Mouse (Mus musculus) spleen, adult 18-20 months (tissue): ENCODE results near the gene Hoxd3.
A peak's percentile ranks its signal among the peaks of the same experiment; 100 is the strongest.

Source experiments
- DNase-seq, 2 experiments: peaks; one replicate each; pipeline ENCODE4 v3.0.0; 2022; ENCODE audit warnings: mixed read lengths in 2 of 2

Gene Hoxd3

DNA sequence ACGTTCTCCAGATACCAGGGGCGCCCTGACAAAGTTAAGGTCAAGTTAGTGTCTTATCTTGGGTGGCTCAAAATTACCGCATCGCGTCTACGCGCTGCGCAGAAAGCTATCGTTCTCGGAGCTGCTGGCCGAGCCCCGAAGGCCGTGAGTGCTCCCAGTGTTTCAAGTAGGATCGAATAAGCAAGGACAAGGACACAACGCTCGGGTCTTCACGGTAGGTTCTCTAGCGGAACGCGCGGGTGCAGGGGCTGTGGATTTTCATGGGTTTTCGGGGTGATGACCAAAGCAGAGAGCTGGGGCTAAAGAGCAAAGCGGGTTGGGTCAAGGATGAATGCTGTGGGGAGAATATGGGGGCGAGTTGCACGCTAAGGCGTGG lies 32.1 kb upstream of the Hoxd3 start:
- DNase-seq: no peak

DNA sequence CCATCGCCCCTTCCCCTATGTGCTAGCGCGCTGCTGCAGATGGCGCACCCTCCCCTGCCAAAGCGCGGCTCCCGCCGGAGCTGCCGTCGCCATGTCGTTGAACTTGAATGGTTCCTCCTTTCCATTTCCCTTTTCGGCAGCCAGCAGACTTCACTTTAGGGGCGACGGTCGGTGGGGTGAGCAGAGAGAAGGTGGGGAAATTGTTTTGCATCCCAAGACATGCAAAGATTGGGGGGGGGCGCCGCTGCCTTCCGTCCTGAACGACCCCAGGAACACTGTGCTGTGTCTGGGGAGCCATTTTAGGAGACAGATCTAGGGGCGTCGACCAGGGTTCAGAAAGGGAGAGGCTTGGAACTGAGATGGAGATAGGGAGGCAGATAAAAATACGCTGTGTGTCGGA lies 31.7 kb upstream of the Hoxd3 start:
- no peak for DNase-seq

DNA sequence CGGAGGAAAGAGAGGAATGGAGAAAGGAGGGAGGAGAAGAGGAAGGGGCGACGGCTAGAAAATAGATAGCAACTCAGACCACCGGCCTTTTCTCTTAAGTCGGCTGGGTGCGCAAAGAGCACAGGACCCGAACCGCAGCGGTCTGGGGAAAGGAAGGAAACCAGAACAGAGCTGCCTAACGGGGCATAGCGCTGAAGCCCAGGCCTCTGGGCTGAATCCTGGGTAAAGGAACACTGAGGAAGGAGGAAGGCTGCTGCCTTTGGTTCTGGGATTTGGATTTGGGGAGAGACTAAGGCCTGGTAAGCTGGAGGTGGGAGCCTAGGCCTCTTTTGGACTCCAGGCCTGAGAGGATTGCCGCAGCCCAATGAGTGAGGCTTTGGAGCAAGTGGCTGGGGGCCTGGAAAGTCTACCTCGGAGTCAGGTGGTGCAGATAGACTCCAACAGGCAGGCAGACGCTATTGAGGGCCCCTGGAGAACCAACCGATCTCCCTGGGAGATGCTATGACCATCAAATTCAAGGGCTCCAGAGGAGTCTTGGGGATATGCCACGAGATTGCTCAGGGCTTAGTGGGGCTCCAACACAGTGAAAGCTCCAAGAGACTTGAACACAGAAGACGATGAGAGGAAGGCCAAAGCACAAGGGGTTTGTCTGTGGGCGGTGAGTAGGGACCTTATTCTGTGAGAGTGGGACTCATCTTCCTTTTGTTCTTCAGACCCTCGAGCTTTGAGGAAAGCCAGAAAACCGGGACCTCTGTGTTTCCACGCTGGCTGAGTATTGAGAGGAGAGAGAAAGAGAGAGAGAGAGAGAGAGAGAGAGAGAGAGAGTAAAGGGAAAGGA lies 30.9 kb upstream of the Hoxd3 start:
- DNase-seq: no peak

- no peak for DNase-seq
Observed at GRCm38 (mm10) chr2:74681594-74682531, 29.9 kb upstream of the Hoxd3 start.

GRCm38 (mm10) chr2:74682796-74683195 lies 28.9 kb upstream of the Hoxd3 start:
- DNase-seq: no peak

- no peak for DNase-seq
Observed at GRCm38 (mm10) chr2:74683471-74683951, 28.2 kb upstream of the Hoxd3 start.

DNA sequence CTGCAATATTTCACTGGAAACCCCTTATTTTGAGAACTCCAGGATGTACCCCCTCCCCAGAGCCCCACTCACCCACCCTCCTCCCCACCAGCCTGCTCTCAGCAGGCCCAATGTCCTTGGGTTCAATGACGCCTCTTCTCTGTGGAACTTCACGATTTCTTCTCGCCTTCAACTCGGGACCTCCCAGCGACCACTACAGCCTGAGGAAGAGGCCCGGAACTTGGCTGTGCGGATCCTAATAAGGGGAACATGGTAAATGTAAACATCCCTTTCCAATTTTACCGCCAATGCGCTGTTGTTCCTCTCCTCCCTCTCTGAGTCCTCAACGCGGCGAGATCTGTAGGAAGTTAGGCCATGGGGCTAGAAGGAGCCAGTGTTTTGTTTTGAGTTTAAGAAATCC lies 27.6 kb upstream of the Hoxd3 start:
- no peak for DNase-seq

- DNase-seq: no peak
Observed at GRCm38 (mm10) chr2:74685059-74685603, 26.6 kb upstream of the Hoxd3 start.

- peak in 1 of 2 experiments; percentile 29 for DNase-seq
Observed at GRCm38 (mm10) chr2:74686301-74686987, 25.3 kb upstream of the Hoxd3 start.

- no peak for DNase-seq
Observed at GRCm38 (mm10) chr2:74686988-74687697, 24.6 kb upstream of the Hoxd3 start.

GRCm38 (mm10) chr2:74687698-74688555 lies 23.8 kb upstream of the Hoxd3 start:
- DNase-seq: no peak

- DNase-seq: no peak
Observed at GRCm38 (mm10) chr2:74688795-74689573, 22.7 kb upstream of the Hoxd3 start.

DNA sequence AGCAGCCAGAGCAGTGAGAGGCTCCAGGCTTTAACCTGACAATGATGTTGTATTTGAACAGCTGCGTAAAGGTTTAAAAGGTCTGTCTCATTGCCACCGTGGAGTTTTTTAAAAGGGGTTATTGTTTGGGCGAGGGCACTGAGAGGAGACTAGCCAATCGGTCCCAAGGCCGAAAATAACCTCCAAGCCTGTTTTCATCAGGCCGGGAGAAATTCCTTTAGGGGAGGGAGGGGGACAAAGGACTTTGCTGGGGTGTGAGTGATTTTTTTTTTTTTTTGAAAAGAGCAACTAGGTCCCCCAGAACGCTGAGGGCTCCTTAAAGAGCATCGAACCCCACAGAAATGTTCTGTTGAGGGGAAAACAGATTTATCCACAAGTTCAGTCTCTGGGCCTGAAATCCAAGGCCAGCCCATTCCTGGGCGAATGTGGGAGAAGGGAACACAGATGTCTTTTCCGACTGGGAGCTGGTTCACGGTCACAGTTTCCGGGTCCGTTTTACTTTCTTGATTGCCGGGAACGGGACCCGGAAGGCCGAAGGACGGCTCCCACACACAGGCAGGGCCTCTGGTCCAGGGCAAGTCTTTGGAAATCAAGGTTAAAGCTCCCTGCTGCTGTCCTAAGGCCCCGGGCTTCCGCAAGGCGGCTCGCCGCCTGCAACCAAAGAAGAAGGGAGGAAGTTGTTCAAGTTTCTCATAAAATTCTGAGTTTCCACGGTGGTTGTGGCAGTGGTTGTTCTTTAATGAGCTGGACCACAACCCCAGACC lies 22.0 kb upstream of the Hoxd3 start:
- no peak for DNase-seq

DNA sequence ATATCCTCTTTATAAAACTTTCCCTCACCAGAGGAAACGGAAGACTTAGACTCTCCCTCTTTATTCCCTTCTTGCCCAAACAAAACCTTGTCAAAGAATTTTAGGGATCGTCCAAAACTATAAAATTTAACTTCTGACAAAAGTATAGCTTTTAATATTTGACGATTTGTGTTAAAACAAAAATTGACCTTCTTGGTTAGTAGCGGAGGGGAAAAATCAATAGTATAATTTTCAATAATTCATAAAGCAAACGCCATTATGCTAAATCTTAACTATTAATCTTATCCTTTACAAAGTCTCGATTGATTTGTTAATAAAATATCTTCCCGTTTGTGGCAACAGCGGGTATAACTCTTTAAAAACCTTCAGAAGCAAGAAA lies 21.4 kb upstream of the Hoxd3 start:
- DNase-seq: no peak

DNA sequence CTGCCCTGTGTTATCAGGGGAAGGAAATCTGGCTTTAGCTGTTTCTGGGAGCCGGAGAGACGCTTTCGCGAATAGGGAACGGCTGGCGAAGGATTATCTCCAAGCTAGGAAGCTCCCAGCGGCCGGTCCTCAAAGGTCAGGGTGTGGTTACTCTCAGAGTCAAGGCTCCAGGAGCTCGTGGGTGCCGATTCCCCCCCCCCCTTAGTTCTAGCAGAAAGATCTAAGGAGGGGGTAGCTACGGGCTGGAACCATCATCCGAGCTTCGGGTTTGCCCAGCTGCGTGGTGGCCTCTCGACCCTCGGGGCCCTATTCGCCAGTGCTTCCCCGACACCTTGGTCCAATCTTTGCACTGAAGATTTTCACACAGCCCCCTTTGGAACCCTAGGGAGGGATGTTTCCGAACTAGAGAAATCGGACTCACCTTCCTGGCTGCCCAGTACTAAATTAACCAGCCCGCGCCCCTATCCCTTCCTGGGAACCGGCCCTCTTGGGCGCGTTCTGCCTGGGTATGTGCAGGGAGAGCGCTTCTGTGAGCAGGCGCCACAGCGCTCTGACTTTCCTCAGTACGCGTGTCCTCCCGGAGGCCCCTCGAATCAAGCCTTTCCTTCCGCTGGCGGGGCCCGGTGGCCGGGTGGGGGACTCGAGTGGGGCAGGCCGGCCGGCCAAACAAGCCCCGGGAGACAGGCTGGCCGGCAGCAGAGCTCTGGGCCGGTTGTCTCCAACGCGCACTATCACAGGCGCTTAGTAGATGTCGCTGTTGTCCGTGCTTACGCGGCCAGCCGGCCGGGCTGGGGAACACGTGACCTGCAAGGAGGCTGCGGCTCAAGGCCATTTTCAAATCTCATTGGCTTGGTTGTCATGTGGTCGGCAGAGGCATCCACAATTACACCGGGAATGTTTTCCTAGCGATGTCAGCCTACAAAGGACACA lies 20.4 kb upstream of the Hoxd3 start, which contains the start of gene Hoxd10:
Gene Hoxd10, plus strand, starts transcription at position 903 of the 930 bp plus-strand sequence.
- no peak for DNase-seq

DNA sequence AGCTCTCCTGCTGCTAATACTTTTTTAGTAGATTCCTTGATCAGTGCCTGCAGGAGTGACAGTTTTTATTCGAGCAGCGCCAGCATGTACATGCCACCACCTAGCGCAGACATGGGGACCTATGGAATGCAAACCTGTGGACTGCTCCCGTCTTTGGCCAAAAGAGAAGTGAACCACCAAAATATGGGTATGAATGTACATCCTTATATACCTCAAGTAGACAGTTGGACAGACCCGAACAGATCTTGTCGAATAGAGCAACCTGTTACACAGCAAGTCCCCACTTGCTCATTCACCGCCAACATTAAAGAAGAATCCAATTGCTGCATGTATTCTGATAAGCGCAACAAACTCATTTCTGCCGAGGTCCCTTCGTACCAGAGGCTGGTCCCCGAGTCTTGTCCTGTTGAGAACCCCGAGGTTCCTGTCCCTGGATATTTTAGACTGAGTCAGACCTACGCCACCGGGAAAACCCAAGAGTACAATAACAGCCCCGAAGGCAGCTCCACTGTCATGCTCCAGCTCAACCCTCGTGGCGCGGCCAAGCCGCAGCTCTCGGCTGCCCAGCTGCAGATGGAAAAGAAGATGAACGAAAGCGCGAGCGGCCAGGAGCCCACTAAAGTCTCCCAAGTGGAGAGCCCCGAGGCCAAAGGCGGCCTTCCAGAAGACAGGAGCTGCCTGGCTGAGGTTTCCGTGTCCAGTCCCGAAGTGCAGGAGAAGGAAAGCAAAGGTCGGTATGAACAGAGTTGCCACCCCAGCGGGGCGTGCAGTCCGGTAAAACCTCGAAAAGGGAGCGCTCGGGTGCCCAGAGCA lies 19.5 kb upstream of the Hoxd3 start:
- no peak for DNase-seq

GRCm38 (mm10) chr2:74692808-74693431 lies 18.8 kb upstream of the Hoxd3 start:
- no peak for DNase-seq
